Mouse (Mus musculus) naive thymus-derived CD4-positive, alpha-beta T cell, adult 2 months (primary cell): ENCODE data around the gene Slc16a4.
A peak's percentile ranks its signal among the peaks of the same experiment; 100 is the strongest.

Experiments
- DNase-seq: peaks from one replicate; pipeline ENCODE4 v3.0.0-alpha.2; 2011; ENCODE audit warnings: low read depth

The Slc16a4 gene

GRCm38 (mm10) chr3:107290764-107291381, at the start of gene Slc16a4:
Gene Slc16a4, plus strand, starts transcription at chr3:107291230.
- DNase-seq = no peak

- DNase-seq = no peak
These were observed 49.5 kb upstream of the Slc16a4 start for GRCm38 (mm10) chr3:107241389-107242094.

GRCm38 (mm10) chr3:107246876-107247275, 44.2 kb upstream of the Slc16a4 start:
- DNase-seq = no peak

DNA sequence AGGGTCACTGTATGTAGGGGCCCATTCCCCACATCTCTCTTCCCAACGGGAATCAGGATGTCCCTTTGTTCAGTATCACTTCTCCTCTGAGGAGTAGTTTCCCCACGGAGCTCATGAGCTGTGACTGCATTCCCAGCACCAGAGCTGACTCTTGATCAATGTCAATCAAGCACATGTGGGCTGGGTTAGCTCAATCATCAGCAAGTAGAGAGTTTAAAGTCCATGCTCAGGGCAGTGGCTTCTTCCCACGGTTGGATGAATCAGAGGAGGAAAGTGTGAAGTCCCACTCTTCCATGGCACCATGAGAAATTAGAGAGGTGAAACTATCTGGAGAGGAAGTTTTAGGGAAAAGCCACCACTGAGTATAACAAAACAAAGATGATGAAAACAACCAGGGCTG, 42.0 kb upstream of the Slc16a4 start:
- no peak for DNase-seq

DNA sequence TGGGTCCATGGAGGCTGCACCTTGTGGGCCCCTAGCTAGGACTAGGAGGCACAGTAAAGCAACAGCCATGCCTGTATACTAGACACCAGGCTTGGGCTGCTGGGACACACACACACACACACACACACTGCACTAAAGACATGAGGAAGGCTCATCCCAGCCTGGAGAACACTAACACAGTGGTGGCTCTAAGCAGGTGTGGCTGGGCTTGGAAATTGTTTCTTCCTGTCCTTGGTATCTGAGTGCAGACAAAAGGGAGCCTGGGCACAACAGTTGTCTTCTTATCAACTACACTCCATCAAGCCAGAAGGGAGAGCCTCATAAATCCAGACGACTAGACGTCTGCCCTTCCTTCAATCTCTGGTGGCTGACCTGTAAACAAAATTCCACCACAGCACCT, 40.7 kb upstream of the Slc16a4 start:
- no peak for DNase-seq

DNA sequence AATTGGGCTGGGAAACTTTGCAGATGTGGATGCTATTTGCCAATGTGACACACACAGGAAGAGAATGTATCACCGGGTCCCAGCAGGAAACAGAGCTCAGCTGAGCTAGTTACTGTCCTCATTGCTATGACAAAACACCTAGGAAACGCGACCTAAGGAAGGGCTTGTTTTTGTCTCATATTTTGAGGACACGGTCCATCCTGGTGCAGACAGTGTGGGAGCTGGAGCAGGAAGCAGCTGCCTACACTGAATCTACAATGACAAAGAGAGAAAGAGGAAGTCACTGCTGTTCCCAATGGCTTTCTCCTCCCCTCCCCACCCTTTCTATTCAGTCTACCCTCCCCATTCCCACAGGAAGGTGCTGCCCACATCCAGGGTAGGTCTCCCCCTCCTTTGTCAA, 39.0 kb upstream of the Slc16a4 start:
- DNase-seq = no peak

GRCm38 (mm10) chr3:107253925-107254324, 37.1 kb upstream of the Slc16a4 start:
- DNase-seq = no peak

DNA sequence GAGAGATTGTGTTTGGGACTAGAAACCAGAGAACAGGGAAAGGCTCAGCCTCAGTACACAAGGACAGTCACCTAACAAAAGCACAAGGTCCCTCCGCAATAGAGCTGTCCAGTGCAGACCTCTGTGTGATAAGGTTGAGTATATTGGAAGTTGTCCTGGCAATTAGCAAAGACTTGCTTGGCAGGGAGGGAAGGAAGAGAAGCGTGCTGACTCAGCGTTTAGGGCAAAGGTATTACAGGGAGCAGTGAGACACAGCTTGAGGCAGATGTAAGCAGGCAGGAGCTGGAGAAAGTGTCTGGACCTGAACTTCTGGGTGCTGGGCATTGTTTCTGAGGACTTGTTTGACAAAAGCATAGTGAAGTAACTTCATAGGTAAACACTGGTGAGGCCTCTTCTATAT, 35.0 kb upstream of the Slc16a4 start:
- DNase-seq = no peak

GRCm38 (mm10) chr3:107256724-107257123, 34.3 kb upstream of the Slc16a4 start:
- no peak for DNase-seq

DNA sequence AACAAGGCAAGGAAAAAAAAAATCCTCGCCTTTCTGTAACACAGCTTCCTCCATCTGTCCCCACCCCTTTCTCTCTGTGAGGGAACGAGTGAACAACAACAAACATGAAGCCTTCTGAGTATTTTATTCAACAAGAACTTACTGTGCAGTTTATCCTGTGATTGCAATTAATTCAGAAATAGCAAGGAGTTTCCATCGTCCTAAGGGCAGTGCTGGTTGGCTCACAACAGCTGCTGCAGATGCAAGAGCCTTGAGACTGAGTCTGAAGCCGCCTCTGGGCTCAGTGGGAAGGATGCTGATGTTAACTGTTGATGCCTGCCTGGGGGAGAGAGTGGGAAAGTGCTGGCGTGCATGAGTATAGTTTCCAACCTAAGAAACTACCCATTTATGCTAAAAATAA, 33.1 kb upstream of the Slc16a4 start:
- DNase-seq = no peak

DNA sequence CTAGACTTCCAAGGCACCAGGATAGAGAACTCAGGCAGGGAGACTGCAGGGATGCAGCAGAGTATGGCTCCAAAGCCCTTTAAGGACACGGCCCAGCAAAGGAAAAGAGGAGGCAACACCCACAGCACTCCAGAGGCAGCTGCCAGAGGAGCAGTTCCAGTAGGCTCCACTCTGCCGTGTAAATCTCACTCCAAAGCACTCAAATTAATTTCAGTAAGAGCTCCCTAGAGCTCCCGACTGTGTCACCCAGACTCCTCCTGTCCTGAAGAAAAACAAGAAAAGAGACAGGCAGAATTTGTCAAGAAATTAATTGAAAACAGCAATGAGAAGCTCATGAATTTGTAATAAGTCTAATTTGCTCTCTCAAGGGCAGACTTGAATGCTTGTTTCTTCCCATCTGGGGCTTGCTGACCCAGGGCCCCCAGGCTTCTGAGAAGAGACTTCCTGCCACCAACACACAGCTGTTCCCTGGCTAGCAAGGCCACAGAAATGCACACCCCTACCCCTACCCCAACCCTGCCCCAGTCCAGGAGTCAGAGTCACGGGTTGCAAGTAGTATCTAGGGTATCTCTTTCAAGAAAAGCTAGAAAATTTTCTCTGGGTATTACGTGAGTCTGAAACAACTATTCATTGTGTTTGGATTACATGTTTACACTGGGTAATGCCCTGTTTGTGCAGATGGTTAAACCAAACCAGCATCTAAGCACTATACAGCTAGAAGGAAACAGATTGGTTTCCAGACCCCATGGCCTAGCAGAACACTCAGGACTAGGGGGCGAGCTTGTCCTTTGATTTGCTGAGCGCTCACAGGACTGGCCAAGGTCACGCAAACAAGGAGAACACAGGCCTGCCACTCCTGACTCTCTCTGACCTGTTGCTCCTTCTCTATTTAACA, 29.8 kb upstream of the Slc16a4 start:
- no peak for DNase-seq

GRCm38 (mm10) chr3:107261851-107262165, 29.2 kb upstream of the Slc16a4 start:
- DNase-seq = no peak

DNA sequence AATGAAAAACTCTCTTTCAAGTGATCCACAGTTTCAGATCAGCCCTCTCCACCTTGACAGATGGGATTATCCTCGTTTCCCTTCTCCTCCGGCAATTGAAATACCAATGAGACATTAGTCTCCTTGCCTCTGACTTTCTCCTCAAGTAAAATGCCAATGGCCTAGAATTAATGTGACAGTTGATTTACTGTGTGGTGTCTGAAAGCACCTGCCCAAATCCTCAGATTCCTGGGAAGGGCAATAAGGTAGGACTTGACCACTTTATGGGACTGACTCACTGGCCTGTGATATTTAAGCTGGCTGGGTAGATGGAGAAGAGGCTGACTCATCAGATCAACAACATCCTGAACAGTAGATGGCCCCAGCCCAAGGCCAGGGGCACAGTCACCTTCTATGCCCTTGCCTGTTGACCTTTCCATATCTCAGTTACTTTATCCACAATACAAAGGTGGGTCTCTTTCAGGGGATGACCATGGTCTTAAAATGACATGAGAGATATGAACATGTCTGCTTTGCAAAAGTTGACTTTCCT, 24.1 kb upstream of the Slc16a4 start:
- DNase-seq = no peak

DNA sequence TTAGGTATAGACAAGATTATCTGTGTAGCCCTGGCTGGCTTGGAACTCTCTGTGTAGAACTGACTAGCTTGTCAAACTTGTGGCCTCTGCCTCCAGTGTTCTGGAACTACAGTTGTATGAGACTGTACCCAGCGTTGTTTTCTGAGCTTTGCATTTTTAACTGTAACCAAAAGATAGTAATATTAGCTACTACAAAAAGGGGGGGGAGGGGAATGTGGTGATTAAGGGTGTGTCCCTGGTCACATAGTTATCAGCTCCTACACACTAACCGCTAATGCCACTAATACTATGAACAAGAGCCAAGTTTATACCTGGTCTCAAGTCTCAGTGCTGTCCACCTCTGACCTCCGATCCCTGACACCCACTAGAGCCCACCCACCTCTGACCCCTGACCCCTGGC, 18.6 kb upstream of the Slc16a4 start:
- no peak for DNase-seq

DNA sequence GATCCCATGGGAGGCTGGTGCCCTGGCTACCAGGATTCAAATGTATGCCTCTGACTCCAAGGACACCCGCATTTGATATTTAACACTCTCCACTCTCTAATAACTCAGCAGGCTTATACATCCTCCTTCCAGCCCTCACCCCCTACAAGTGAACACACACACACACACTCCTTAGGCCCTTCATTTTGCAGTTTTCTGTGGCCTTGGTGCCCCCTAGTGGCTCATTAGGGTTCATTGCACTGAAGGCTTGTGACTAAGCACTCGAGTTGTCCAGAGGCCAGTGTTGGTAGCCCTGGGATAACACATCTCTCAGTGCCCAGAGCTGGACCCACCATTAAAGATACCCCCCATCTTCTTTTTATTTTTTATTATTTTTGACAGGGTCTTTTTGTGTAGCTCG, 17.2 kb upstream of the Slc16a4 start:
- DNase-seq = peak; percentile 77

DNA sequence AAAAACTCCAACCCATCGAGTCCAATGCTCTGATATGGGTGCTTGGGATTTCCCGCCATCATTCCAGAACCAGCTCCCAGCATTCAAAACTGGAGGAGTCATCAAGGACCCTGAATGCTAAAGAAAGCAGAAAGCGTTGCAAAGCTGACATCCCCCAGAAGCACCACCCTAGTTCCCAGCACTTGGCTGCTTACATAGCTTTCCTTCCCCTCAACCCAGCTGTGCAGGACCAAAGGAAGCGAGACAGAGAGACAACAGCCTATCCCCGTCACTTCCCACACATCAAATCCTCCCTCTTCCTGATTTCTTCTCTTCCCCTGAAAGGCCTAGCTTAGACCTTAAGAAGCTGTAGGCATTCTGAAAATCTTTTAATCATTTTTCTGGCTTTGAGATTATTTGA, 15.7 kb upstream of the Slc16a4 start:
- DNase-seq = no peak

GRCm38 (mm10) chr3:107275996-107276395, 15.0 kb upstream of the Slc16a4 start:
- DNase-seq = no peak

- DNase-seq = no peak
These were observed 14.4 kb upstream of the Slc16a4 start for GRCm38 (mm10) chr3:107276626-107277025.

DNA sequence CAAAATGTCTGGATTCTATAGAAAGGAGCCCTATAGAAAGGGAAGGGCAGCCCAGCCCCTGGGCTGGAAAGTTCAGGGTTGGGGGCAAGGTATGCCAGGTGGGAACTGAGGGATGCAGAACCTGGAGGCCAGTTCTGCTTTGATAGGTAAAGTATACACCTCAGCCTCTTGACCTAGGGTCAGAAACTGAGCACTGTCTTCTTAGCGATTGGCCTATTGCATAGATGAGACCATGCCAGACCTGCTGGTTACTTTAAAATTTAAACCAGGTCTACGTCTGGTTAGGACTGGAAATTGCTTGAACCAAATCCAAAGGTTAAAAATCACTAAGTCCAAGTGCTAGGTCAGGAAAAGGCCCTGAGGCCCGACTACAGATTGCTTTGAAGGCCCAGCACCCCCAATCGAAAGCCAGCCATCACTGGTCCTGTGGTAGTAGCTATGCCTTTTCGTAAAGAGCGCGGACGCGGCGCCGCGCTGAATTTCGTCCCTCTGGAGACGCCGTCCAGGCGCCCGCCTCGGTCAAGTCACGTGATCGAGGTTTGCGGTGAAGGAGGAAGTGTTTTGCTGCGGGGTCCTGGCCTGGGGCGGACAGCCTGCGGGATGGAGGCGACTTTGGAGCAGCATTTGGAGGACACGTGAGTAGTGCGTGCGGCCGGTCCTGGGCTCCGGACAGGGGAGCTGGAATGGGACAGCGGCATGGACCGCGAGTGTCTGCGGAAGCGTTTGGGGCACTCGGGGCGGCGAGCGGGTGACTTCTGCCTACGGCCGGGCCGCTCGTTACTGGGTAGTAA, 12.4 kb upstream of the Slc16a4 start, which contains the start of gene Lamtor5:
Gene Lamtor5, plus strand, starts transcription at position 380 of the 791 bp plus-strand sequence.
- DNase-seq = peak; percentile 90

DNA sequence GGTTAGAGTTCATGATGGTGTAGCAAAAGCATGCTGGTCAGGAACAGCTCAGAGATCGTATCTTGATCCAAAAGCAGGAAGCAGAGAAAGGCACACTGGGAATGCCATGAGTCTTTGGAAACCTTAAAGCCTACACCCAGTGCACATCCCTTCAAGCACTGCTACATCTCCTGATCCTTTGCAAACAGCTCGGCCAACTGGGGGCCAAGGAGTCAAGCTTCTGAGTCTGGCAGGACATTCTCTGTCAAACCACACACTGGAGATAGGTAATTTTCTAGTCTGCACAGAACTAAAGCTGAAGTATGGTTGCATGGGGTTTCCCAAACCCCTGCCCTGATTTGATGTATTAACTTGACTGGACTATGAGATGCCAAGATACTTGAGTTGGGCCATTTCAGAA, 4.9 kb upstream of the Slc16a4 start:
- DNase-seq = no peak

GRCm38 (mm10) chr3:107287346-107287745, 3.7 kb upstream of the Slc16a4 start:
- DNase-seq = no peak
